Mouse (Mus musculus): ENCODE results near the gene Gpr4.
A peak's percentile ranks its signal among the peaks of the same experiment; 100 is the strongest.

Gpr4 gene

GRCm38 (mm10) chr7:19268993-19269681 lies 56.8 kb downstream of the Gpr4 start:
- no peak for DNase-seq

GRCm38 (mm10) chr7:19269721-19270441 lies 57.5 kb downstream of the Gpr4 start:
- peak; percentile 62 to 63 for DNase-seq

- DNase-seq = peak; percentile 45 to 49
Observed at GRCm38 (mm10) chr7:19270509-19271237, 58.3 kb downstream of the Gpr4 start.

DNA sequence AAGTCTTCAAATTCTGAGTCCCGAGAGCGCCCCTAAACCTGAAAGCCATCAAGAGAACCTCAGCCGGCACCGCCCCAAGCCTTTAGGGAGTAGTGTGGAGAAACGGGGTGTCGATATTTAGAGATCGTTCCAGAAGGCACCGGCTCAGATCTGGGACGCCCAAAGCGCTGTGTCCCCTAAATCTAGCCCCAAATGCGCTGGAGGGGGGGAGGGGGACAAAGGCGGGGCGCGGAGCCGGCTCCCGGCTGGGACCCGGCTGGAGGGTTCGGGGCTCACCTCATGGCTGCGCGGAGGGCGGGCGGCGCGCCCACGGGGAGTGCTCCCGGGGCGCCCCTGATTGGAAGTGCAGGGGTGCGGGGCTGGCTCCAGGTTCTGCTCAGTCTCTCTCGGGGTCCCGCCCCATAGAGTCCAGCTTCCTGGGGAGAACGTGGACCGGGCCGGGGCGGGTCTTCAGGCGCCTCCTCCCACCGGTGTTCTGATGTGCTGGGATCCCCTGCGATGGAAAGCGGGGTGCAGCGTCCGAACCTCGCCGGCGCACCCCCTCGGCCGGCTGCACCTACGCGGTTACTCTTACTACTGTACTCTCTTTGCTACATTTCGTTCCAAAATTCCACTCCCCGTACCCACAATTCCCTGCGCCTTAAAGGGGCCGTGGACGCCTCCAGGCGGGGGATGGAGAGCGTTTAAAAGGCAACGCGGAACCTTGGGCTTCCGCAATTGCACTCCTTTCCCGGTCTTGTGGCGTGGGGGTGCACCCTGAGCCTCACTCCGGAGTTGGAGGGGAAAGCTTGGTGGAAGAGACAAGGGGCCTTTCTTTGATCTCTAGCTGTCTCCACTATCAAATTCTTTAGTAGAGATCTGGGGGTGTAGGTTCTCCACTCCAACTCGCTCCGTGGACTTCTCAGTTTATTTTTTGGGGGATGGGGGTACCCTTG lies 59.2 kb downstream of the Gpr4 start, which contains the start of gene Vasp:
Vasp (minus strand) TSS at position 580 of the 935 bp plus-strand sequence.
- DNase-seq = peak; percentile 77 to 81

- peak; percentile 81 to 88 for DNase-seq
Observed at GRCm38 (mm10) chr7:19272173-19272764, 59.9 kb downstream of the Gpr4 start.
